Mouse (Mus musculus): ENCODE data around the gene Epm2aip1. TPM values are rescaled to one million over a fixed set of nuclear protein-coding genes. Genes with fewer than 3 reads are reported as not detected.

Gene Epm2aip1
- total RNA-seq, 4 experiments from 2014 or later: 17.2 to 23.4 (median 22.3) TPM

GRCm38 (mm10) chr9:111286468-111286867 lies 14.7 kb downstream of the Epm2aip1 start:
- no peak for DNase-seq (ENCODE audit: low spot score in 2 of 2)

- DNase-seq (ENCODE audit: low spot score in 2 of 2): no peak
These were observed 16.2 kb downstream of the Epm2aip1 start for GRCm38 (mm10) chr9:111287956-111288355.

GRCm38 (mm10) chr9:111289294-111289831 lies 17.6 kb downstream of the Epm2aip1 start:
- DNase-seq (ENCODE audit: low spot score in 2 of 2): no peak

- peak; percentile 85 to 90 for DNase-seq (ENCODE audit: low spot score in 2 of 2)
These were observed 18.2 kb downstream of the Epm2aip1 start for GRCm38 (mm10) chr9:111289832-111290339.

- no peak for DNase-seq (ENCODE audit: low spot score in 2 of 2)
These were observed 18.9 kb downstream of the Epm2aip1 start for GRCm38 (mm10) chr9:111290539-111291100.

GRCm38 (mm10) chr9:111293234-111293633 lies 21.5 kb downstream of the Epm2aip1 start:
- DNase-seq (ENCODE audit: low spot score in 2 of 2): no peak

GRCm38 (mm10) chr9:111294911-111295310 lies 23.2 kb downstream of the Epm2aip1 start:
- no peak for DNase-seq (ENCODE audit: low spot score in 2 of 2)

- no peak for DNase-seq (ENCODE audit: low spot score in 2 of 2)
These were observed 23.6 kb downstream of the Epm2aip1 start for GRCm38 (mm10) chr9:111295323-111295722.

- DNase-seq (ENCODE audit: low spot score in 2 of 2): no peak
These were observed 24.7 kb downstream of the Epm2aip1 start for GRCm38 (mm10) chr9:111296433-111296832.

GRCm38 (mm10) chr9:111298606-111299005 lies 26.9 kb downstream of the Epm2aip1 start:
- DNase-seq (ENCODE audit: low spot score in 2 of 2): no peak

- no peak for DNase-seq (ENCODE audit: low spot score in 2 of 2)
These were observed 30.6 kb downstream of the Epm2aip1 start for GRCm38 (mm10) chr9:111302196-111302831.

GRCm38 (mm10) chr9:111304036-111304435 lies 32.3 kb downstream of the Epm2aip1 start:
- no peak for DNase-seq (ENCODE audit: low spot score in 2 of 2)

GRCm38 (mm10) chr9:111306142-111306541 lies 34.4 kb downstream of the Epm2aip1 start:
- no peak for DNase-seq (ENCODE audit: low spot score in 2 of 2)

- no peak for DNase-seq (ENCODE audit: low spot score in 2 of 2)
These were observed 39.5 kb downstream of the Epm2aip1 start, which contains the start of gene Trank1 for GRCm38 (mm10) chr9:111311031-111311842. Gene Trank1 (plus strand): TSS chr9:111311739.

GRCm38 (mm10) chr9:111311843-111312441 lies 40.2 kb downstream of the Epm2aip1 start:
- DNase-seq (ENCODE audit: low spot score in 2 of 2): no peak

- no peak for DNase-seq (ENCODE audit: low spot score in 2 of 2)
These were observed 40.9 kb downstream of the Epm2aip1 start for GRCm38 (mm10) chr9:111312442-111313141.

GRCm38 (mm10) chr9:111313299-111313698 lies 41.6 kb downstream of the Epm2aip1 start:
- no peak for DNase-seq (ENCODE audit: low spot score in 2 of 2)

- no peak for DNase-seq (ENCODE audit: low spot score in 2 of 2)
These were observed 42.1 kb downstream of the Epm2aip1 start for GRCm38 (mm10) chr9:111313793-111314192.

- DNase-seq (ENCODE audit: low spot score in 2 of 2): no peak
These were observed 42.5 kb downstream of the Epm2aip1 start for GRCm38 (mm10) chr9:111314219-111314618.

- DNase-seq (ENCODE audit: low spot score in 2 of 2): no peak
These were observed 49.2 kb downstream of the Epm2aip1 start for GRCm38 (mm10) chr9:111320912-111321311.

GRCm38 (mm10) chr9:111324881-111325280 lies 53.2 kb downstream of the Epm2aip1 start:
- DNase-seq (ENCODE audit: low spot score in 2 of 2): no peak
